Mouse (Mus musculus) CH12.LX (cell line): Measurements from ENCODE around the gene Gpr68. TPM values are rescaled to one million over a fixed set of nuclear protein-coding genes. Genes with fewer than 3 reads are reported as not detected.

Experiments
- DNase-seq: peaks from one replicate; pipeline ENCODE4 v3.0.0-alpha.2; 2013; ENCODE audit errors: extremely low read depth
- H3K27ac ChIP-seq: 2 replicates; pipeline ENCODE4 v1.5.1; 2012; ENCODE audit warnings: low read depth, mild to moderate bottlenecking, control low read depth, moderate library complexity; ENCODE audit not compliant: insufficient read depth
- H3K27me3 ChIP-seq: replicated peaks from 2 replicates; pipeline ENCODE3; 2012; ENCODE audit warnings: inconsistent platforms
- H3K36me3 ChIP-seq, 2 experiments: replicated peaks in 1 of 2; 2 replicates each; pipeline versions ENCODE3 to v1.6.1; 2012; ENCODE audit warnings: inconsistent platforms in 1 of 2, low read length in 1 of 2, mild to moderate bottlenecking in 1 of 2, mixed read lengths in 1 of 2, moderate library complexity in 1 of 2; ENCODE audit not compliant: control insufficient read depth in 1 of 2, insufficient read depth in 1 of 2
- H3K4me1 ChIP-seq, 2 experiments: 2 replicates each; pipeline ENCODE4 v1.6.1; 2012; ENCODE audit warnings: inconsistent platforms in 1 of 2, moderate library complexity in 1 of 2; ENCODE audit not compliant: insufficient read depth in 2 of 2, control insufficient read depth in 1 of 2
- H3K4me2 ChIP-seq: 2 replicates; pipeline ENCODE4 v1.6.1; 2012; ENCODE audit warnings: low read depth, mild to moderate bottlenecking, control low read depth; ENCODE audit not compliant: poor library complexity, insufficient read depth, severe bottlenecking
- H3K4me3 ChIP-seq, 3 experiments: fragments of 150-350 bp in 1 of 3; sonication (generic) in 1 of 3; replicated peaks in 1 of 3; 2 replicates each; pipeline versions ENCODE3 to v1.5.1; 2011 to 2012; ENCODE audit warnings: low read depth in 2 of 3, low read length in 2 of 3, mild to moderate bottlenecking in 2 of 3, moderate library complexity in 2 of 3, control low read depth in 1 of 3, improper control_type of control experiment in 1 of 3, inconsistent platforms in 1 of 3, mixed read lengths in 1 of 3; ENCODE audit not compliant: poor library complexity in 1 of 3
- H3K79me2 ChIP-seq: replicated peaks from 2 replicates; pipeline ENCODE4 v1.6.1; 2012; ENCODE audit warnings: mild to moderate bottlenecking, moderate library complexity; ENCODE audit not compliant: control insufficient read depth, poor library complexity, insufficient read depth, severe bottlenecking; ENCODE audit errors: extremely low read depth
- H3K9ac ChIP-seq: 2 replicates; pipeline ENCODE4 v1.6.1; 2012; ENCODE audit warnings: low read depth, mild to moderate bottlenecking, control low read depth, moderate library complexity; ENCODE audit not compliant: insufficient read depth
- H3K9me3 ChIP-seq: replicated peaks from 2 replicates; pipeline ENCODE3; 2012; ENCODE audit warnings: low read length, inconsistent platforms, mixed read lengths
- BHLHE40 ChIP-seq: IDR thresholded peaks from 2 replicates; pipeline ENCODE4 v1.6.1; 2011; ENCODE audit warnings: mild to moderate bottlenecking, low read depth, low read length, improper control_type of control experiment
- CHD2 ChIP-seq: IDR thresholded peaks from 2 replicates; pipeline ENCODE4 v1.6.1; 2011; ENCODE audit warnings: low read length, improper control_type of control experiment
- CTCF ChIP-seq, 2 experiments: IDR thresholded peaks in 1 of 2; conservative IDR thresholded peaks in 1 of 2; 2 replicates each; pipeline ENCODE4 v1.5.1; 2011 to 2012; ENCODE audit warnings: low read depth in 2 of 2, low read length in 2 of 2, improper control_type of control experiment in 1 of 2, inconsistent platforms in 1 of 2, mild to moderate bottlenecking in 1 of 2, moderate library complexity in 1 of 2
- EP300 ChIP-seq: IDR thresholded peaks from 2 replicates; pipeline ENCODE4 v1.6.1; 2011; ENCODE audit warnings: low read length, improper control_type of control experiment
- GABPA ChIP-seq: IDR thresholded peaks from 2 replicates; pipeline ENCODE4 v1.6.1; 2012; ENCODE audit warnings: low read depth, low read length, improper control_type of control experiment, inconsistent platforms; ENCODE audit not compliant: insufficient replicate concordance
- JUN ChIP-seq: IDR thresholded peaks from 2 replicates; pipeline ENCODE4 v1.6.1; 2011; ENCODE audit warnings: low read depth, mild to moderate bottlenecking, low read length, improper control_type of control experiment, moderate library complexity; ENCODE audit not compliant: insufficient read depth
- JUND ChIP-seq: conservative IDR thresholded peaks from 2 replicates; pipeline ENCODE4 v1.6.1; 2011; ENCODE audit warnings: low read depth, low read length, improper control_type of control experiment
- MXI1 ChIP-seq: IDR thresholded peaks from 2 replicates; pipeline ENCODE4 v1.6.1; 2011; ENCODE audit warnings: mild to moderate bottlenecking, low read depth, low read length, improper control_type of control experiment
- MYC ChIP-seq: IDR thresholded peaks from 2 replicates; pipeline ENCODE4 v1.6.1; 2011; ENCODE audit warnings: low read depth, mild to moderate bottlenecking, improper control_type of control experiment, low read length
- NELFE ChIP-seq: IDR thresholded peaks from 2 replicates; pipeline ENCODE4 v1.6.1; 2011; ENCODE audit warnings: low read depth, low read length, improper control_type of control experiment
- PAX5 ChIP-seq: IDR thresholded peaks from 2 replicates; pipeline ENCODE4 v1.6.1; 2012; ENCODE audit warnings: low read length, inconsistent platforms, mixed read lengths
- POLR2A ChIP-seq: IDR thresholded peaks from 2 replicates; pipeline ENCODE4 v1.6.1; 2011; ENCODE audit warnings: low read depth, mild to moderate bottlenecking, improper control_type of control experiment, low read length
- RCOR1 ChIP-seq: conservative IDR thresholded peaks from 2 replicates; pipeline ENCODE4 v1.6.1; 2012; ENCODE audit warnings: low read depth, mild to moderate bottlenecking, inconsistent platforms, low read length, improper control_type of control experiment
- SIN3A ChIP-seq: IDR thresholded peaks from 2 replicates; pipeline ENCODE4 v1.6.1; 2012; ENCODE audit warnings: low read length, improper control_type of control experiment, inconsistent platforms
- TBP ChIP-seq: conservative IDR thresholded peaks from 2 replicates; pipeline ENCODE4 v1.6.1; 2011; ENCODE audit warnings: low read depth, low read length, improper control_type of control experiment
- UBTF ChIP-seq: IDR thresholded peaks from 2 replicates; pipeline ENCODE4 v1.6.1; 2012; ENCODE audit warnings: low read depth, mild to moderate bottlenecking, inconsistent platforms, low read length, improper control_type of control experiment, moderate library complexity
- USF2 ChIP-seq: conservative IDR thresholded peaks from 2 replicates; pipeline ENCODE4 v1.6.1; 2011; ENCODE audit warnings: low read depth, low read length, improper control_type of control experiment
- ZC3H11A ChIP-seq: IDR thresholded peaks from 2 replicates; pipeline ENCODE4 v1.6.1; 2012; ENCODE audit warnings: low read depth, mild to moderate bottlenecking, inconsistent platforms, low read length, improper control_type of control experiment
- ZKSCAN1 ChIP-seq: IDR thresholded peaks from 2 replicates; pipeline ENCODE4 v1.6.1; 2012; ENCODE audit warnings: low read depth, inconsistent platforms, low read length, improper control_type of control experiment, borderline replicate concordance
- dilution Hi-C: fragments of 300-500 bp; cut with MboI; formaldehyde crosslinking; loops from 2 replicates; pipeline ENCODE4 v1.14.3; 2020; ENCODE audit warnings: low sequenced_read_pairs; ENCODE audit not compliant: extremely low pct_unique_long_range_greater_than_20kb, extremely low pct_ligation_motif_present
- in situ Hi-C: fragments of 300-500 bp; cut with MboI; formaldehyde crosslinking; loops from 3 replicates; pipeline ENCODE4 v1.14.3; 2019; ENCODE audit warnings: low sequenced_read_pairs, low pct_ligation_motif_present, low pct_unique_long_range_greater_than_20kb, mixed read lengths
- polyA plus RNA-seq: library from polyadenylated mRNA; unstranded; fragments of >175 nt; gene quantifications from 2 replicates; pipeline ENCODE4 v1.2.1, GENCODE M21; 2012; ENCODE audit warnings: low read depth; ENCODE audit not compliant: insufficient read length
- total RNA-seq, 2 experiments: library from RNA; depleted of rRNA; stranded (reverse); fragments of 300-350 nt in 1 of 2; fragments of >200 nt in 1 of 2; gene quantifications; 2 replicates each; pipeline ENCODE4 v1.2.3; 2012 to 2014

Gpr68 gene
- total and polyA plus RNA-seq, 3 experiments: 1.2 to 4.2 (median 1.5) TPM

DNA sequence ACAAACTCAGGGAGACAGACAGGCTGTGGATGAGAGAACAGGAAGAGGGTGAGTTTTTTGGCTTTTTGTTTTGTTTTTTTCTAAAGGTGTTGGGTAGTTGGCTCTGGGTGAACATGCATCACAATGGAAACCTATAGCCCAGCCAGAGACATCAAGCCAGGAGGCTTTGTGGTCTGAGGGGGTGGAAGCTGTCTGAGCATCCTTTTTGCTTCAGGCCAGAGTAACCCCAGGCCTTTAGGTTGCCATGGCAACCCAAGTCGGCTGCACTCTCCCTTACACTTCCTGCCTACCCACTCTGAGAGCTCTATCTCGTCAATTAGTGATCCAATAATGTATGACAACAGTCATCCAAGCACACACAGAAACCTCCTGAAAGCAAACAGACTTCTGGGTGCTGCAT is 12.5 kb downstream of the Gpr68 start:
- DNase-seq: peak; percentile 40
- Histone ChIP-seq H3K36me3 (no peaks in the 10 kb centered on the region), H3K9ac (no peak overlapping the region), H3K4me2 (no peak overlapping the region), H3K4me3 (no peak overlapping the region), H3K4me1 (peaks cover 15 to 69% of the 10 kb centered on the region in 2 experiments), H3K27ac (no peak overlapping the region), H3K79me2 (no peaks in the 10 kb centered on the region), H3K27me3 (no peaks in the 10 kb centered on the region), H3K9me3 (no peaks in the 10 kb centered on the region)
- dilution Hi-C loops (no loop called here), in situ Hi-C loops (no loop called here)
- no peak for TF ChIP-seq GABPA
- TF ChIP-seq ZC3H11A: no peak
- no peak for TF ChIP-seq POLR2A
- TF ChIP-seq BHLHE40: no peak
- no peak for TF ChIP-seq UBTF
- no peak for TF ChIP-seq CTCF (conservative IDR thresholded peaks at IDR 0.05 in 1 of 2, IDR thresholded peaks at IDR 0.05 in 1 of 2; ENCODE audit: low read depth in 2 of 2, low read length in 2 of 2)
- no peak for TF ChIP-seq PAX5
- TF ChIP-seq USF2: no peak
- no peak for TF ChIP-seq RCOR1
- TF ChIP-seq JUND: no peak

DNA sequence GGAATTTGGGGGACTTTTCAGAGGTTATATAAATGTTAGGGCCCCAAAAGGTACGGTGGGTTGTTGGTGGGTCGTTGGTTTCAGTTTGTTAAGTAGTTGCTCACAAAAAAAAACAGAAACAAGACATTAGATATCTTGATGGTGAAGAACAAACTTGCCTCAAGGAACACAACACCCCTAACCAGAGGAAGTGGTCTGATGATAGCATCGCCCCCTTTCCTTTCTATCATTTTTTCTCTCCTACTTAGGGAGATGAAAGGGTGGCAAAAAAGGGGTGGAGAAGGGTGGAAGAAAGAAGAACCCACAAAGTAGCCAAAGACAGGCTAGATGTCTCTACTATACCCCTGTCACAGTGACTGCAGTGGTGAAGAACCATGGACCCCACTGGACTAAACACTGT is 17.4 kb downstream of the Gpr68 start:
- Histone ChIP-seq H3K4me1 (peaks cover 16 to 46% of the 10 kb centered on the region in 2 experiments; a peak in 3 of 4 replicates), H3K9me3 (no peaks in the 10 kb centered on the region), H3K36me3 (no peaks in the 10 kb centered on the region), H3K4me3 (no peak overlapping the region), H3K27me3 (no peaks in the 10 kb centered on the region), H3K9ac (no peak overlapping the region), H3K4me2 (no peak overlapping the region), H3K79me2 (no peaks in the 10 kb centered on the region), H3K27ac (no peak overlapping the region)
- in situ Hi-C loops (no loop called here), dilution Hi-C loops (no loop called here)
- DNase-seq: no peak
- no peak for TF ChIP-seq UBTF
- no peak for TF ChIP-seq JUN
- TF ChIP-seq EP300: no peak
- no peak for TF ChIP-seq MXI1
- TF ChIP-seq ZKSCAN1: no peak
- TF ChIP-seq CHD2: no peak
- no peak for TF ChIP-seq PAX5

- Histone ChIP-seq H3K4me2 (no peak overlapping the region), H3K79me2 (no peaks in the 10 kb centered on the region), H3K4me1 (peaks cover 20 to 49% of the 10 kb centered on the region in 2 experiments), H3K4me3 (no peak overlapping the region), H3K27ac (no peak overlapping the region), H3K9ac (no peak overlapping the region), H3K9me3 (no peaks in the 10 kb centered on the region), H3K36me3 (no peaks in the 10 kb centered on the region), H3K27me3 (no peaks in the 10 kb centered on the region)
- dilution Hi-C loops (no loop called here), in situ Hi-C loops (loop anchor here (5.0 kb wide), 1 partner anchor 36 kb away; no protein-coding TSS in a partner anchor)
- no peak for DNase-seq
- TF ChIP-seq TBP (no peak), SIN3A (no peak), NELFE (no peak), ZC3H11A (no peak), MYC (no peak), RCOR1 (no peak), UBTF (no peak)
- TF ChIP-seq, all 38 proteins: peak for 0
Observed at GRCm38 (mm10) chr12:100887801-100888258, 20.2 kb downstream of the Gpr68 start.
